Mouse (Mus musculus): ENCODE measurements at regions not wholly inside any gene's neighbourhood (a gene's known extent, or its start where the extent isn't known, plus 50 kb on each side); places are given as distances from the start of the nearest gene placed in this dataset.

DNA sequence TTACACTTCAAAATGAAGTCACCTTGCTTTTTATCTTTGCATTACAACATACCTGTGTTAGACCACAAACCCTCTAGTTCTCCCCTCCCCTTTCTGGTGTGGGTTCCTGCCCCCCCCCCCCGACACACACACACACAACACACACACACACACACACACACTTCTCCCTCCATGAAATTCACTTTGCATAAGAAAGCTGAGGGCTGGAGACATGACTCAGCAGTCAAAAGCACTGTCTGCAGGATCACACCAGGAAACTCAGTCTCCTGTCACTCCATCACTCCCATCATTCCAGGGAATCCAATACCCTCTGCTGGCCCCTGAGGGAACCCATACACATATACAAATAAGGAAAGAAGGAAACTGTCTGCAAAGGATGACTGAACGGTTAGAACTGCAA, 94.5 kb upstream of the Fyn start:
- no peak for TF ChIP-seq CTCF (IDR thresholded peaks at IDR 0.05)
- TF ChIP-seq POLR2A (IDR thresholded peaks at IDR 0.05; ENCODE audit: insufficient read depth, low read depth, low read length): no peak
- no peak for TF ChIP-seq EP300 (IDR thresholded peaks at IDR 0.05; ENCODE audit: insufficient read depth, low read depth, low read length)
